Mouse (Mus musculus): ENCODE measurements around the gene Gm47959. TPM values are rescaled to one million over a fixed set of nuclear protein-coding genes. Genes with fewer than 3 reads are reported as not detected.

The Gm47959 gene
- polyA plus RNA-seq, 2 experiments: not detected

DNA sequence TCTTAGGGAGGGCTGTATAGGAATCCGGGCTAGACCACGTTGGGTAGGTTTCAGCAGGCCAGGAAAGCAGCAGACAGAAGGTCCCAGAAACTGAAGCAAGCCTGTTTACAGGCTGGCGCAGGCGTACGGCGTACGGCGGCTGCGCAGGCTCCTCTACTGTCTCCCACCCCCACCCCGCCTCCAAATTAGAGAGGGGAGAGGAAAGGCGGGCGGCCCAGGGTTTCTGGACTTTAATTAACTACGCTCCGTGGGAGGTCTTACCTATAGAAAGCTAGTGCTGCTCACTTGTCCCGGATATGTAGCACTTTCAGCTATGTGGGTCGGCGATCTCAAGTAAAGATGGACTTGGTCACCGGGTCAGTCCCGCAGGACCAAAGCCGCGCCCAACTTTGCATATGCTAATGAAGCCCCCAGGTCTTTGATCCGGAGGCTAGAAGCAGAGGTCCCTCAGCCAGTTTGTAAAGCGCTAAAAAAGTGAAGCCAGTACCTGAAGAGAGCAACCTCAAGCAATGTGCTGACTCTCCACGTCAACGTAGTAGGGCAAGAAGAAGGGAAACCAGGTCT, 37.8 kb downstream of the Gm47959 start, which contains the start of gene Slc19a3:
Gene Slc19a3 (minus strand): TSS at position 340 of the 564 bp plus-strand sequence.
- no peaks in the 10 kb centered on the region for H3K9me3 ChIP-seq (ENCODE audit: control insufficient read depth, low read length)
- no peak within 1 kb of the TSS for H3K9ac ChIP-seq (replicated peaks)

DNA sequence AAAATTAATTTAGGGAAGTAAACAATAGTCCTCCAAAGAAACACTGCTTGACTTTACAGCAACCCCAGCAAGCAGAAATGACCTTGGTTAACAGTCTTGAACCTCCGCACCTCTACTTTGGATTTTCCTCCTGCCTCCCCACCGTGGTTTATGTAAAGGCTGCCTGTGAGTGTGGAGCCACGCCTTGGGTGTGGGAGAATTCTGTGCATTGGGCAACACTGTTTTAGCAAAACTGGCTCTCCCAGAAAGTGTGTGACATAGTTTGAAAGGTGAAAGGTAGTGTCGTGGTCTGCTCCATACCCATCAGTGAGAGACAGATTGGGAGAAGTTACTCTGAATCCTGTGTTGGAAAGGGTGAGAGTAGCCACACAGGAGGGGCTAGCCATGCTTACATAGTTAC, 38.7 kb downstream of the Gm47959 start:
- no peak overlapping the region for H3K4me3 ChIP-seq (ENCODE audit: insufficient read depth in 1 of 2, low read depth in 2 of 2, low read length in 2 of 2)
- no peak overlapping the region for H3K4me2 ChIP-seq (ENCODE audit: low read depth)
- no peaks in the 10 kb centered on the region for H3K4me1 ChIP-seq (replicated peaks; ENCODE audit: control insufficient read depth in 2 of 2, insufficient read depth in 2 of 2, low read length in 1 of 2)
- H3K27me3 ChIP-seq (ENCODE audit: control insufficient read depth, insufficient read depth, low read length): no peaks in the 10 kb centered on the region; the same call in 1 of the 2 replicates
- H3K9ac ChIP-seq (replicated peaks): no peak overlapping the region
- no peak overlapping the region for H3K27ac ChIP-seq
- 48% methylated on average over 4 of the region's 4 CpGs for WGBS (ENCODE audit: insufficient replicate concordance)
- no peaks in the 10 kb centered on the region for H3K36me3 ChIP-seq (replicated peaks; ENCODE audit: control insufficient read depth, insufficient read depth, low read depth)
- no peaks in the 10 kb centered on the region for H3K9me3 ChIP-seq (ENCODE audit: control insufficient read depth, low read length)
- TF ChIP-seq CTCF (IDR thresholded peaks at IDR 0.05; ENCODE audit: low read depth) (no peak), EP300 (IDR thresholded peaks at IDR 0.05; ENCODE audit: low read depth) (no peak)
- DNase-seq (ENCODE audit: low read depth in 3 of 3, low spot score in 3 of 3) (no peak), ATAC-seq (ENCODE audit: insufficient read depth) (no peak)

More for the DNA sequence above, 37.8 kb downstream of the Gm47959 start, which contains the start of gene Slc19a3:
- Histone ChIP-seq H3K4me3 (ENCODE audit: insufficient read depth in 1 of 2, low read depth in 2 of 2, low read length in 2 of 2) (peak within 1 kb of the TSS; percentile 35 to 53), H3K27ac (no peak within 1 kb of the TSS), H3K36me3 (replicated peaks; ENCODE audit: control insufficient read depth, insufficient read depth, low read depth) (no peaks in the 10 kb centered on the region), H3K4me1 (replicated peaks; ENCODE audit: control insufficient read depth in 2 of 2, insufficient read depth in 2 of 2, low read length in 1 of 2) (no peaks in the 10 kb centered on the region), H3K27me3 (ENCODE audit: control insufficient read depth, insufficient read depth, low read length) (no peaks in the 10 kb centered on the region; the same call in 1 of the 2 replicates), H3K4me2 (ENCODE audit: low read depth) (peak within 1 kb of the TSS; percentile 56)
- DNase-seq (ENCODE audit: low read depth in 3 of 3, low spot score in 3 of 3) (no peak), ATAC-seq (ENCODE audit: insufficient read depth) (no peak)
- TF ChIP-seq CTCF (IDR thresholded peaks at IDR 0.05; ENCODE audit: low read depth) (no peak), EP300 (IDR thresholded peaks at IDR 0.05; ENCODE audit: low read depth) (no peak)
- WGBS (ENCODE audit: insufficient replicate concordance): under 1% methylated on average over 25 of the region's 25 CpGs

DNA sequence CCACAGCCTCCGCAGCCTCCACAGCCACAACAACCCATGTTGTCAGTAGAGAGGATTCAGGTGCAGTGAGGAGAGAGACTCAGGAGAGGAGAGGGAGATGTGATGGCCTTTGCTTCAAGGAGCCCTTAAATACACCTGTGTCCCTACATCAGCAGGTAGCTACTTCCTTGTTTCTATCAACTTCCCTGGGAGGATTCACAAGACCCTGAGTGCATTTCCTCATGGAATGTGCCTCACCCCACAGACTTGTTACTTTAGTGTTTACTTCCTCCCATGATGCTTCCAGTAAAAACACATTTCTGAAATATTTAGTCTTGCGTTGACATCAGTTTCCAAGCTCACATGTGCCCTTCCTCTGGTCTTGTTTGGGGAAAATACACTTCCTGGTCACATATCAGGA, 42.0 kb downstream of the Gm47959 start, which contains the start of gene Krtap28-10:
Gene Krtap28-10 (minus strand): TSS at position 101 of the 400 bp plus-strand sequence.
- H3K27me3 ChIP-seq (ENCODE audit: control insufficient read depth, insufficient read depth, low read length): no peaks in the 10 kb centered on the region; the same call in 1 of the 2 replicates
- no peak within 1 kb of the TSS for H3K4me3 ChIP-seq (ENCODE audit: insufficient read depth in 1 of 2, low read depth in 2 of 2, low read length in 2 of 2)
- DNase-seq (ENCODE audit: low read depth in 3 of 3, low spot score in 3 of 3): no peak
- TF ChIP-seq EP300 (IDR thresholded peaks at IDR 0.05; ENCODE audit: low read depth): no peak
- no peak for TF ChIP-seq CTCF (IDR thresholded peaks at IDR 0.05; ENCODE audit: low read depth)
- no peak for ATAC-seq (ENCODE audit: insufficient read depth)
- no peak within 1 kb of the TSS for H3K9ac ChIP-seq (replicated peaks)
- no peak within 1 kb of the TSS for H3K27ac ChIP-seq
- H3K4me2 ChIP-seq (ENCODE audit: low read depth): no peak within 1 kb of the TSS
- WGBS (ENCODE audit: insufficient replicate concordance): 49% methylated on average over 2 of the region's 2 CpGs
- no peaks in the 10 kb centered on the region for H3K9me3 ChIP-seq (ENCODE audit: control insufficient read depth, low read length)
- H3K4me1 ChIP-seq (replicated peaks; ENCODE audit: control insufficient read depth in 2 of 2, insufficient read depth in 2 of 2, low read length in 1 of 2): no peaks in the 10 kb centered on the region
- H3K36me3 ChIP-seq (replicated peaks; ENCODE audit: control insufficient read depth, insufficient read depth, low read depth): no peaks in the 10 kb centered on the region

DNA sequence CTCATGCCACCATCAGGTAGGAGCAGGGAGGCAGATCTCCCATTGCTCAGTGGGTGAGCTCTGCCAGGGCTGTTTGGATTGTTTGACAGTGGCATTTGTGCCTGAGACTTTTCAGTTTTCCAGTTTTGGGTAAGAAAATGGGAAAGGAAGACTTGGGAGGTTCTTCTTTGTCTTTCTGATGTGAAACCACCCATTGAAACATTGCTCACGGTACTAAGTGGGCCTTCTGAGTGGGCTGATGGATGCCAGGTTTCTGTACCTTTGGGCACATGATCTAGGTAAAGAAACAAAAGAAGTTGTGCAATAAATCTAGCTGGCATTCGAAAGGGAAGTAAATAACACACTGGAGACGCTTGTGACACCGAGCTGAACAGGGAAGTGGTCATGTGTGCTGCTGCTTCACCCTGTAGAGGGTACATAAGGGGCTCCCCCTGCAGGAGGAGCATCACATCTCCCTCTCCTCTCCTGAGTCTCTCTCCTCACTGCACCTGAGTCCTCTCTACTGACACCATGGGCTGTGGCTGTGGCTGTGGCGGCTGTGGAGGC, 44.6 kb downstream of the Gm47959 start, which contains the start of gene Gm47969:
Gene Gm47969 (plus strand): TSS at position 51 of the 546 bp plus-strand sequence.
- DNase-seq (ENCODE audit: low read depth in 3 of 3, low spot score in 3 of 3): no peak
- 0 out of 2 replicates have a peak, but pooled peaks have one; percentile 16 for TF ChIP-seq CTCF (IDR thresholded peaks at IDR 0.05; ENCODE audit: low read depth)
- TF ChIP-seq EP300 (IDR thresholded peaks at IDR 0.05; ENCODE audit: low read depth): no peak
- no peak within 1 kb of the TSS for H3K9ac ChIP-seq (replicated peaks)
- H3K4me2 ChIP-seq (ENCODE audit: low read depth): no peak within 1 kb of the TSS
- H3K27me3 ChIP-seq (ENCODE audit: control insufficient read depth, insufficient read depth, low read length): no peaks in the 10 kb centered on the region
- ATAC-seq (ENCODE audit: insufficient read depth): no peak
- no peaks in the 10 kb centered on the region for H3K4me1 ChIP-seq (replicated peaks; ENCODE audit: control insufficient read depth in 2 of 2, insufficient read depth in 2 of 2, low read length in 1 of 2)
- no peak within 1 kb of the TSS for H3K27ac ChIP-seq
- no peaks in the 10 kb centered on the region for H3K9me3 ChIP-seq (ENCODE audit: control insufficient read depth, low read length)
- 28% methylated on average over 5 of the region's 5 CpGs for WGBS (ENCODE audit: insufficient replicate concordance)
- no peak within 1 kb of the TSS for H3K4me3 ChIP-seq (ENCODE audit: insufficient read depth in 1 of 2, low read depth in 2 of 2, low read length in 2 of 2)
- H3K36me3 ChIP-seq (replicated peaks; ENCODE audit: control insufficient read depth, insufficient read depth, low read depth): no peaks in the 10 kb centered on the region

Other genes starting within 250 kb of the Gm47959 start
- not detected in 2 replicates for gene Tm4sf20, start 232.1 kb upstream of the Gm47959 start, polyA plus RNA-seq (2012; rRNA removed)
- not detected in 2 replicates for gene Tm4sf20, start 232.1 kb upstream of the Gm47959 start, polyA plus RNA-seq (2014; fragmentation: Nextera tagmentation; extraction: Ambion mirVana)
- gene Gm47791, start 229.3 kb upstream of the Gm47959 start, polyA plus RNA-seq (2012; rRNA removed): not detected in 2 replicates
- gene Gm47791, start 229.3 kb upstream of the Gm47959 start, polyA plus RNA-seq (2014; fragmentation: Nextera tagmentation; extraction: Ambion mirVana): not detected in 2 replicates
- 43.8 and 47.8 TPM in 2 replicates for gene Agfg1, start 161.1 kb upstream of the Gm47959 start, polyA plus RNA-seq (2012; rRNA removed)
- gene Agfg1, start 161.1 kb upstream of the Gm47959 start, polyA plus RNA-seq (2014; fragmentation: Nextera tagmentation; extraction: Ambion mirVana): 59.4 and 65.3 TPM in 2 replicates
- gene A030005L19Rik, start 87.2 kb upstream of the Gm47959 start, polyA plus RNA-seq (2012; rRNA removed): 2.0 and 2.3 TPM in 2 replicates
- gene A030005L19Rik, start 87.2 kb upstream of the Gm47959 start, polyA plus RNA-seq (2014; fragmentation: Nextera tagmentation; extraction: Ambion mirVana): 0.24 and 0.37 TPM in 2 replicates
- 0.11 TPM in 1 of 2 replicates, not detected in the other for gene A030014E15Rik, start 75.6 kb upstream of the Gm47959 start, polyA plus RNA-seq (2012; rRNA removed)
- not detected in 2 replicates for gene A030014E15Rik, start 75.6 kb upstream of the Gm47959 start, polyA plus RNA-seq (2014; fragmentation: Nextera tagmentation; extraction: Ambion mirVana)
- not detected in 2 replicates for gene Gm6217, start 69.1 kb upstream of the Gm47959 start, polyA plus RNA-seq (2012; rRNA removed)
- not detected in 2 replicates for gene Gm6217, start 69.1 kb upstream of the Gm47959 start, polyA plus RNA-seq (2014; fragmentation: Nextera tagmentation; extraction: Ambion mirVana)
- not detected in 2 replicates for gene A030003K21Rik, start 57.2 kb upstream of the Gm47959 start, polyA plus RNA-seq (2012; rRNA removed)
- not detected in 2 replicates for gene A030003K21Rik, start 57.2 kb upstream of the Gm47959 start, polyA plus RNA-seq (2014; fragmentation: Nextera tagmentation; extraction: Ambion mirVana)
- gene Gm7544, start 44.5 kb upstream of the Gm47959 start, polyA plus RNA-seq (2012; rRNA removed): not detected in 2 replicates
- not detected in 2 replicates for gene Gm7544, start 44.5 kb upstream of the Gm47959 start, polyA plus RNA-seq (2014; fragmentation: Nextera tagmentation; extraction: Ambion mirVana)
- not detected in 2 replicates for gene Gm47955, start 40.3 kb upstream of the Gm47959 start, polyA plus RNA-seq (2012; rRNA removed)
- gene Gm47955, start 40.3 kb upstream of the Gm47959 start, polyA plus RNA-seq (2014; fragmentation: Nextera tagmentation; extraction: Ambion mirVana): not detected in 2 replicates
- gene Slc19a3, start 37.9 kb downstream of the Gm47959 start, polyA plus RNA-seq (2012; rRNA removed): 0.04 TPM in 2 replicates
- not detected in 2 replicates for gene Slc19a3, start 37.9 kb downstream of the Gm47959 start, polyA plus RNA-seq (2014; fragmentation: Nextera tagmentation; extraction: Ambion mirVana)
- not detected in 2 replicates for gene Krtap28-10, start 41.9 kb downstream of the Gm47959 start, polyA plus RNA-seq (2012; rRNA removed)
- gene Krtap28-10, start 41.9 kb downstream of the Gm47959 start, polyA plus RNA-seq (2014; fragmentation: Nextera tagmentation; extraction: Ambion mirVana): not detected in 2 replicates
- not detected in 2 replicates for gene Gm47969, start 44.4 kb downstream of the Gm47959 start, polyA plus RNA-seq (2012; rRNA removed)
- gene Gm47969, start 44.4 kb downstream of the Gm47959 start, polyA plus RNA-seq (2014; fragmentation: Nextera tagmentation; extraction: Ambion mirVana): not detected in 2 replicates
- not detected in 2 replicates for gene A030005K14Rik, start 58.8 kb downstream of the Gm47959 start, polyA plus RNA-seq (2012; rRNA removed)
- not detected in 2 replicates for gene A030005K14Rik, start 58.8 kb downstream of the Gm47959 start, polyA plus RNA-seq (2014; fragmentation: Nextera tagmentation; extraction: Ambion mirVana)
- not detected in 2 replicates for gene Krtap28-13, start 60.4 kb downstream of the Gm47959 start, polyA plus RNA-seq (2012; rRNA removed)
- not detected in 2 replicates for gene Krtap28-13, start 60.4 kb downstream of the Gm47959 start, polyA plus RNA-seq (2014; fragmentation: Nextera tagmentation; extraction: Ambion mirVana)
- 0.16 TPM in 1 of 2 replicates, not detected in the other for gene Ccl20, start 116.2 kb downstream of the Gm47959 start, polyA plus RNA-seq (2012; rRNA removed)
- 0.19 TPM in 1 of 2 replicates, not detected in the other for gene Ccl20, start 116.2 kb downstream of the Gm47959 start, polyA plus RNA-seq (2014; fragmentation: Nextera tagmentation; extraction: Ambion mirVana)
- not detected in 2 replicates for gene Daw1, start 159.2 kb downstream of the Gm47959 start, polyA plus RNA-seq (2012; rRNA removed)
- gene Daw1, start 159.2 kb downstream of the Gm47959 start, polyA plus RNA-seq (2014; fragmentation: Nextera tagmentation; extraction: Ambion mirVana): not detected in 2 replicates